In the genomic region with DNA sequence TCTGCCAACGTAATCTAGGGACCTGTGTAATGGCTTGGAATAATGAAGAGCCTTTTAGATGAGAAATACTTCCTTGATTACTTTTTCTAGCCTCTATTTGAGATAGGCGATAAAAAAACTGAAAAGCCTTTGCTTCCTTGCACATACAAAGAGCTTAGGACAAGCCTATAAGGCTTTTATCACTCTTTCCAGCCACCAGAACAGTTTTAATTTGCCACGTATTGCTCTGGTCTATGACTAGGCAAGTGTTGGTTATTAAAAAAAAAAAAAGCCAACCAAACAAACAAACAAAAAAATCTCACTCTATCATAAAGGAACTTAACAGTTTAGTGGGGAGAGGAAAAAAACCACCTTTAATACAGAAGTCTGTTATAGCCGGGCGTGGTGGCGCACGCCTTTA, we compare ENCODE assay signal across 8 mouse cellular contexts. TPM values are rescaled to one million over a fixed set of nuclear protein-coding genes. Genes with fewer than 3 reads are reported as not detected.
DNase-seq lines count a peak whose midpoint lies in the region; ATAC-seq and TF ChIP-seq lines count a peak whose summit lies in the region.

No protein-coding gene starts in this region.

- H3K9ac ChIP-seq in neural tube, embryonic 11.5 days (ENCODE audit: low read length) = no peak overlapping the region
- H3K9ac ChIP-seq in liver, embryonic 12.5 days = 0 out of 2 replicates have a peak overlapping the region, but pooled peaks have one; percentile 41
- H3K9ac ChIP-seq in stomach, postnatal 0 days (ENCODE audit: low read length) = no peak overlapping the region

- H3K27ac ChIP-seq in gastrocnemius, adult 2 months = peak overlapping the region; percentile 93
- H3K27ac ChIP-seq in neural tube, embryonic 11.5 days (ENCODE audit: low read depth, low read length) = no peak overlapping the region
- H3K27ac ChIP-seq in liver, embryonic 12.5 days = peak overlapping the region; percentile 98
- H3K27ac ChIP-seq in stomach, postnatal 0 days (replicated peaks) = peak overlapping the region; percentile 77

- H3K9me3 ChIP-seq in neural tube, embryonic 11.5 days (ENCODE audit: control insufficient read depth, low read length) = no peaks in the 10 kb centered on the region
- peaks cover 5% of the 10 kb centered on the region; the same call in 1 of the 2 replicates for H3K9me3 ChIP-seq in liver, embryonic 12.5 days (replicated peaks)
- H3K9me3 ChIP-seq in stomach, postnatal 0 days (ENCODE audit: control insufficient read depth, low read length) = no peaks in the 10 kb centered on the region

- no peak for ATAC-seq in neural tube, embryonic 11.5 days (ENCODE audit: insufficient read depth, low FRiP score, low TSS enrichment)
- no peak for ATAC-seq in liver, embryonic 12.5 days
- no peak for ATAC-seq in stomach, postnatal 0 days (ENCODE audit: low FRiP score, low TSS enrichment)

- TF ChIP-seq EP300 in stomach, postnatal 0 days (optimal IDR thresholded peaks at IDR 0.05) = no peak

- intact Hi-C loops in gastrocnemius, adult 2 months (cut with DNase I) = no loop called here

- H3K4me1 ChIP-seq in neural tube, embryonic 11.5 days (ENCODE audit: control insufficient read depth, insufficient read depth, low read length) = peaks cover 3% of the 10 kb centered on the region; the same call in 1 of the 2 replicates
- H3K4me1 ChIP-seq in liver, embryonic 12.5 days = peaks cover 28% of the 10 kb centered on the region
- 0 out of 2 replicates have a peak, but pooled peaks cover 2% of the 10 kb centered on the region for H3K4me1 ChIP-seq in stomach, postnatal 0 days (replicated peaks; ENCODE audit: control insufficient read depth, insufficient read depth)

- H3K4me2 ChIP-seq in neural tube, embryonic 11.5 days (ENCODE audit: low read depth) = peak overlapping the region; percentile 74; the same call in 1 of the 2 replicates
- peak overlapping the region; percentile 97 for H3K4me2 ChIP-seq in liver, embryonic 12.5 days
- H3K4me2 ChIP-seq in stomach, postnatal 0 days (replicated peaks; ENCODE audit: low read depth) = no peak overlapping the region; the same call in 1 of the 2 replicates

- H3K4me3 ChIP-seq in gastrocnemius, adult 2 months = peak overlapping the region; percentile 99
- H3K4me3 ChIP-seq in neural tube, embryonic 11.5 days (ENCODE audit: low read depth, low read length) = no peak overlapping the region
- H3K4me3 ChIP-seq in liver, embryonic 12.5 days = peak overlapping the region; percentile 91; the same call in 1 of the 2 replicates
- no peak overlapping the region for H3K4me3 ChIP-seq in stomach, postnatal 0 days (ENCODE audit: low read depth, low read length)

- TF ChIP-seq CTCF in gastrocnemius, adult 2 months (IDR thresholded peaks at IDR 0.05) = no peak
- no peak for TF ChIP-seq CTCF in stomach, postnatal 0 days (IDR thresholded peaks at IDR 0.05; ENCODE audit: low read depth)

- DNase-seq in gastrocnemius, adult 2 months = no peak
- DNase-seq in gastrocnemius, postnatal 10 days = no peak
- DNase-seq in neural tube, embryonic 11.5 days (ENCODE audit: low spot score) = no peak
- DNase-seq in neural tube, embryonic 10.5 days (ENCODE audit: extremely low spot score, low spot score) = no peak
- no peak for DNase-seq in stomach, postnatal 0 days (ENCODE audit: low spot score)
- no peak for DNase-seq in left cerebral cortex, adult 11 months (ENCODE audit: low spot score)
- no peak for DNase-seq in adrenal gland, postnatal 25 days

- no peaks in the 10 kb centered on the region for H3K27me3 ChIP-seq in neural tube, embryonic 11.5 days (ENCODE audit: control insufficient read depth, insufficient read depth, low read length)
- H3K27me3 ChIP-seq in liver, embryonic 12.5 days (replicated peaks) = no peaks in the 10 kb centered on the region
- H3K27me3 ChIP-seq in stomach, postnatal 0 days (ENCODE audit: control insufficient read depth, insufficient read depth, low read length) = no peaks in the 10 kb centered on the region

- 92% methylated on average over 7 of the region's 7 CpGs for WGBS in neural tube, embryonic 11.5 days
- 69% methylated on average over 7 of the region's 7 CpGs for WGBS in liver, embryonic 12.5 days (ENCODE audit: insufficient replicate concordance)
- WGBS in stomach, postnatal 0 days = 80% methylated on average over 7 of the region's 7 CpGs

- H3K36me3 ChIP-seq in neural tube, embryonic 11.5 days (ENCODE audit: control insufficient read depth, insufficient read depth, low read length) = no peaks in the 10 kb centered on the region
- H3K36me3 ChIP-seq in liver, embryonic 12.5 days = 0 out of 2 replicates have a peak, but pooled peaks cover 3% of the 10 kb centered on the region
- H3K36me3 ChIP-seq in stomach, postnatal 0 days (ENCODE audit: control insufficient read depth, insufficient read depth, low read length) = no peaks in the 10 kb centered on the region

RNA-seq across cellular contexts. Expression of a gene that starts 1.2 kb away (rescaled TPM):
- 10 to 100 TPM; 31.0 to 35.8 TPM for total RNA-seq in gastrocnemius, adult 2 months (2021)
- total RNA-seq in gastrocnemius, postnatal 10 days (2021) = 10 to 100 TPM; 36.1 to 44.4 TPM
- 18.0 and 18.1 TPM in 2 replicates for polyA plus RNA-seq in neural tube, embryonic 11.5 days (2014; fragmentation: Nextera tagmentation; extraction: Ambion mirVana)
- polyA plus RNA-seq in liver, embryonic 12.5 days (2016; fragmentation: Nextera tagmentation; extraction: Ambion mirVana) = 8.7 and 9.2 TPM in 2 replicates
- 14.5 and 17.4 TPM in 2 replicates for polyA plus RNA-seq in stomach, postnatal 0 days (2015; fragmentation: Nextera tagmentation; extraction: Ambion mirVana)
- 37.9 and 40.4 TPM in 2 replicates for total RNA-seq in adrenal gland, postnatal 25 days (2021)

RNA-seq across cellular contexts. Expression of a gene that starts 32.4 kb away (rescaled TPM):
- total RNA-seq in gastrocnemius, adult 2 months (2021) = 10 to 100 TPM; 55.1 to 66.5 TPM
- 10 to 100 TPM; 63.1 to 66.8 TPM for total RNA-seq in gastrocnemius, postnatal 10 days (2021)
- polyA plus RNA-seq in neural tube, embryonic 11.5 days (2014; fragmentation: Nextera tagmentation; extraction: Ambion mirVana) = 83.2 and 91.5 TPM in 2 replicates
- polyA plus RNA-seq in liver, embryonic 12.5 days (2016; fragmentation: Nextera tagmentation; extraction: Ambion mirVana) = 65.2 and 66.9 TPM in 2 replicates
- polyA plus RNA-seq in stomach, postnatal 0 days (2015; fragmentation: Nextera tagmentation; extraction: Ambion mirVana) = 76.6 and 80.9 TPM in 2 replicates
- 74.2 and 76.8 TPM in 2 replicates for total RNA-seq in adrenal gland, postnatal 25 days (2021)

Comparison
In these comparisons a context has a peak if more than half of its experiments do, and no peak if none do; other contexts are left out.
1. H3K4me3 ChIP-seq: peak in gastrocnemius, adult 2 months (single experiment) and liver, embryonic 12.5 days (single experiment); none in neural tube, embryonic 11.5 days (single experiment) and stomach, postnatal 0 days (single experiment).